In the genomic region with DNA sequence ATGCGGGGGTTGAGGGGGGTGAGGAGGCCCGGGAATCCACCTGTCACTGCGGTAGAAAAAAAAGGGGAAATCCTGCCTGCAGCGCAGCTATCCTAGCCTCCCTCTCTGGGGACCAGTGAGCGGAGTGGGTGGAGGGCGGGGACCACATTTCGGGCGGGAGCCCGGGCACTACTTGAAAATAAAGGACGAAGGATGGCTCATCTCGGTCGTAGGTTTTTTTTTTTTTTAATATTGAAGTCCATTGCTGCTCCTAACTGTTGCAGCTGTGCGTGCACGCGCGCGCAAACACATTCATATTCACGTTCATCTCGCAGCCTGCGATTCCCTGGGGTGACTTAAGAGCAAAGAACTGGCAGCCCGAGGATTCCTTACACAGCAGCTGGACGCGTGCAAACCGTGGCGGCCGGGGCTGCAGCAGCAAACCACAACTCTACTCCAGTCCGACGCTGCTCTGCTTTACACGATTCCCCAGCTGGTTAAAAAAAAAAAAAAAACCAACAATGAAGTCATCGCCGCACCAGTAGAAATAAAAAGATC, we compare ENCODE assay signal across 8 mouse cellular contexts. TPM values are rescaled to one million over a fixed set of nuclear protein-coding genes. Genes with fewer than 3 reads are reported as not detected.
DNase-seq lines count a peak whose midpoint lies in the region; ATAC-seq and TF ChIP-seq lines count a peak whose summit lies in the region.

No protein-coding gene starts in this region.

- peak; percentile 66 for ATAC-seq in common myeloid progenitor, adult 5-6 weeks (replicated peaks; ENCODE audit: low read depth, poor library complexity, severe bottlenecking)
- ATAC-seq in liver, embryonic 15.5 days (ENCODE audit: insufficient read depth) = peak; percentile 53
- ATAC-seq in neural tube, embryonic 14.5 days (ENCODE audit: low read depth) = peak; percentile 55

- no peak for TF ChIP-seq CTCF in spleen, adult 2 months (IDR thresholded peaks at IDR 0.05; ENCODE audit: extremely low read depth, insufficient read depth, insufficient read length, insufficient replicate concordance)
- no peak for TF ChIP-seq CTCF in kidney, adult 2 months (conservative IDR thresholded peaks at IDR 0.05; ENCODE audit: insufficient read depth, insufficient read length, low read depth, low read length)

- H3K4me3 ChIP-seq in spleen, adult 2 months (ENCODE audit: extremely low read depth, insufficient read depth, insufficient read length) = peak overlapping the region; percentile 80
- peak overlapping the region; percentile 72 for H3K4me3 ChIP-seq in kidney, adult 2 months (ENCODE audit: insufficient read depth, low read depth, low read length)
- peak overlapping the region; percentile 65 for H3K4me3 ChIP-seq in liver, embryonic 15.5 days (replicated peaks)
- peak overlapping the region; percentile 54 for H3K4me3 ChIP-seq in neural tube, embryonic 14.5 days (ENCODE audit: low read depth, low read length)

- DNase-seq in spleen, adult 2 months (ENCODE audit: low read depth in 1 of 2, low spot score in 2 of 2) = no peak
- no peak for DNase-seq in spleen, postnatal 36 days (ENCODE audit: low spot score in 2 of 2)
- DNase-seq in gastrocnemius, postnatal 4 days (ENCODE audit: low spot score in 2 of 2) = peak; percentile 16 to 31
- DNase-seq in kidney, adult 2 months = peak; percentile 43
- DNase-seq in natural killer cell, adult 2 months (ENCODE audit: low spot score in 2 of 2) = no peak

- WGBS in spleen, adult 2 months = 31% methylated on average over 31 of the region's 31 CpGs
- WGBS in kidney, adult 2 months = under 1% methylated on average over 31 of the region's 31 CpGs
- WGBS in liver, embryonic 15.5 days (ENCODE audit: insufficient replicate concordance) = 12% methylated on average over 31 of the region's 31 CpGs
- WGBS in neural tube, embryonic 14.5 days = 20% methylated on average over 30 of the region's 31 CpGs

- no peak for TF ChIP-seq POLR2A in spleen, adult 2 months (IDR thresholded peaks at IDR 0.05; ENCODE audit: low read depth, low read length)
- TF ChIP-seq POLR2A in kidney, adult 2 months (IDR thresholded peaks at IDR 0.05; ENCODE audit: low read depth, low read length) = no peak

- peak overlapping the region; percentile 39; the same call in 1 of the 2 replicates for H3K9ac ChIP-seq in liver, embryonic 15.5 days
- peak overlapping the region; percentile 41; the same call in 1 of the 2 replicates for H3K9ac ChIP-seq in neural tube, embryonic 14.5 days (replicated peaks; ENCODE audit: low read depth, low read length)

- H3K27me3 ChIP-seq in spleen, adult 2 months (ENCODE audit: control insufficient read depth, insufficient read depth, low read length) = no peaks in the 10 kb centered on the region
- H3K27me3 ChIP-seq in kidney, adult 2 months (replicated peaks; ENCODE audit: control insufficient read depth, insufficient read depth, low read length) = no peaks in the 10 kb centered on the region
- H3K27me3 ChIP-seq in liver, embryonic 15.5 days = peaks cover 12% of the 10 kb centered on the region; the same call in 1 of the 2 replicates
- H3K27me3 ChIP-seq in neural tube, embryonic 14.5 days (ENCODE audit: control insufficient read depth, insufficient read depth, low read length) = peaks cover 6% of the 10 kb centered on the region

- H3K27ac ChIP-seq in spleen, adult 2 months (ENCODE audit: insufficient read depth, low read length) = no peak overlapping the region
- H3K27ac ChIP-seq in kidney, adult 2 months (ENCODE audit: insufficient read depth, low read depth, low read length) = no peak overlapping the region
- no peak overlapping the region for H3K27ac ChIP-seq in liver, embryonic 15.5 days (replicated peaks)
- H3K27ac ChIP-seq in neural tube, embryonic 14.5 days (ENCODE audit: low read depth, low read length) = peak overlapping the region; percentile 79

- no peaks in the 10 kb centered on the region for H3K4me1 ChIP-seq in spleen, adult 2 months (ENCODE audit: control insufficient read depth, insufficient read depth, insufficient read length)
- no peaks in the 10 kb centered on the region for H3K4me1 ChIP-seq in kidney, adult 2 months (ENCODE audit: control insufficient read depth, insufficient read depth, low read length)
- no peaks in the 10 kb centered on the region for H3K4me1 ChIP-seq in liver, embryonic 15.5 days (replicated peaks)
- H3K4me1 ChIP-seq in neural tube, embryonic 14.5 days (ENCODE audit: control insufficient read depth, insufficient read depth, low read length) = no peaks in the 10 kb centered on the region

- peak overlapping the region; percentile 82 for H3K4me2 ChIP-seq in liver, embryonic 15.5 days
- H3K4me2 ChIP-seq in neural tube, embryonic 14.5 days (ENCODE audit: low read depth, low read length) = peak overlapping the region; percentile 27

- H3K9me3 ChIP-seq in liver, embryonic 15.5 days (replicated peaks) = no peaks in the 10 kb centered on the region
- no peaks in the 10 kb centered on the region for H3K9me3 ChIP-seq in neural tube, embryonic 14.5 days (ENCODE audit: control insufficient read depth, low read length)

- no peaks in the 10 kb centered on the region for H3K36me3 ChIP-seq in spleen, adult 2 months (ENCODE audit: control insufficient read depth, insufficient read depth, low read length)
- no peaks in the 10 kb centered on the region for H3K36me3 ChIP-seq in kidney, adult 2 months (ENCODE audit: control insufficient read depth, insufficient read depth, low read length)
- no peaks in the 10 kb centered on the region for H3K36me3 ChIP-seq in liver, embryonic 15.5 days (replicated peaks)
- H3K36me3 ChIP-seq in neural tube, embryonic 14.5 days (ENCODE audit: control insufficient read depth, insufficient read depth, low read length) = no peaks in the 10 kb centered on the region

RNA-seq across cellular contexts. Expression of a gene that starts 0.7 kb away (rescaled TPM):
- polyA plus RNA-seq in spleen, adult 2 months (2012; rRNA removed) = 0.23 and 0.53 TPM in 2 replicates
- 1.5 and 2.4 TPM in 2 replicates for total RNA-seq in common myeloid progenitor, adult 5-6 weeks (2017)
- total RNA-seq in gastrocnemius, postnatal 4 days (2021) = 1 to 10 TPM; 2.2 to 2.8 TPM
- 1.5 and 1.6 TPM in 2 replicates for polyA plus RNA-seq in kidney, adult 2 months (2012; rRNA removed)
- 0.16 and 0.36 TPM in 2 replicates for polyA plus RNA-seq in liver, embryonic 15.5 days (2015; fragmentation: Nextera tagmentation; extraction: Ambion mirVana)
- 6.4 and 10.7 TPM in 2 replicates for polyA plus RNA-seq in neural tube, embryonic 14.5 days (2014; fragmentation: Nextera tagmentation; extraction: Ambion mirVana)

Comparison
In these comparisons a context has a peak if more than half of its experiments do, and no peak if none do; other contexts are left out.
1. DNase-seq: peak in gastrocnemius, postnatal 4 days (2 of 2) and kidney, adult 2 months (single experiment); none in spleen, adult 2 months (0 of 2), spleen, postnatal 36 days (0 of 2) and natural killer cell, adult 2 months (0 of 2).
2. Peak in every context shown above with its lines, with median percentiles within 50 percentile points of each other: H3K4me3 ChIP-seq and ATAC-seq.